Mouse (Mus musculus): ENCODE data around the gene Tbc1d16. TPM values are rescaled to one million over a fixed set of nuclear protein-coding genes. Genes with fewer than 3 reads are reported as not detected.
A peak's percentile ranks its signal among the peaks of the same experiment; 100 is the strongest.

Tbc1d16 gene
- polyA plus RNA-seq, 1 experiment from 2014 or later = 5.9 TPM

- DNase-seq (ENCODE audit: low spot score) = no peak
Observed at GRCm38 (mm10) chr11:119180824-119181582, 47.3 kb downstream of the Tbc1d16 start.

DNA sequence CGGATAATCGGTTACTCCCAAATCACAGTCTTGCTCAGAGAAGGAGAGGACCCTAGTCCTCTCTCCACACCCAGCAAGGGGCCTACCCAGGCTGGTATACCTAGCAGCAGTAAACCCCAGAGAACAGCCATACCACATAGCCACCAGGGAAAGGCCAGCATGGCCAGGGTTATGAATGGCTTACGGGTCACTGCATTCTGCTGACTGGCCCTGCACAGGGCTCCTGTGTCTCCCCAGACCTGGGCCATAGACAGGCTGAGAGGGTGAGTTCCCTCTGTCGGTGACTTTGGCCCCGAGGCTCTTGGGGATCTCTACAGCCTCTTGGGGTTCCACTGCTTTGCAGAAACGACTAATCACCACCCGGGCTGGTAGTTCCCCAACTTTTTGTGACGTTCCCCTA is 50.0 kb downstream of the Tbc1d16 start:
- DNase-seq (ENCODE audit: low spot score) = no peak

DNA sequence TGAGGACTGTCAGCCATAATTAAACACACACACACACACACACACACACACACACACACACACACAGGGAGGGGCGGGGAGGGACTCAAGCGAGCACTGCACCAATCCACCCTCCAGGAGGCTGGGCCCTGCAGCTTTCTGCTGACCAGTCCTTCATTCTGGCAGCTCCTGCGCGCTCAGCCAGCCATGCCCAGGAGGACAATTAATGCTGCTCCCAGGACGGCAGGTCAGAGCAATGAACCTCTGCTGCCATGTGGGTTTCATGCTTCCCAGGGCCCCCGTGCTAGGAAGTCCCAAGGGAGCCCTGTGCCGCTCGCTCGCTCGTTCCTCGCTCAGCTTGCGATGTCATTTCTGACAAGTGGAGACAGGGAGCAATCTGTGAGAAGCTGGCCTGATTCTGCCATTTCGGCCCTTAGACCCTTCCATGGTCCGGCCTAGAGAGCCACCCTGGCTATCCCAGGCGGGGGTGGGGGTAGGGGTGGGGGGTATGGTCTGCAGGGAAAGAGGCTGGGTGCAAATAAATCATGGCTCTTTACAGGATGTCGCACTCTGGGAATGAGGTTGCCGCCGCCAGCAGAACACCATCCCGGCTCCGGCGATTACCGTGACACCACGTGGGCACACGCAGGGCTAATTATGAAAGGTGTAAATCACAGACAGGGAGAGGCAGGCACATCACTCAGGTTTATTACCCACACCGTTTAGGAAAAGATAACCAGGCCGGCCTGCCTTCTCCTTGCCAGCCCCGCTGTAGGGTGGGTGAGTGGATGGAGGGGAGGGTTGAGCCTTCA is 51.7 kb downstream of the Tbc1d16 start:
- no peak for DNase-seq (ENCODE audit: low spot score)

GRCm38 (mm10) chr11:119171588-119171987 is 56.7 kb downstream of the Tbc1d16 start:
- DNase-seq (ENCODE audit: low spot score) = no peak

DNA sequence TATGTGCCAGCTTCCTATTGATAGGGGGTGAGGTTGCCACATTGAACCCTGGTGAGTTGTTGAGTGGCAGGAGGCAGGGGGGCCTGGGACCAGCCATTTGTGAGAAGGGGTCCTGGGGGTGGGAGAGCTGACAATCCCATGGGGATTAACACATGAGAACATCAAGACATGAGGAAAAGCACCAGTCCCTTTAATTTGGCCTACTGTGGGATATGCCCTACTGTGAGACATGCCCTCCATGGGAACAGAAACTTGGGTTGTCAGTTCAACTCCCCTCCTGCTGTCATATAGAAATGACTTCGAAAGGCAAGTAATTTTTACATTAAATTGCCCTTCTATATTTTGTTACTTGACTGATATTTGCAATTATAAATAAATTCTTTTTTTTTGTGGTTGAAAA is 59.4 kb downstream of the Tbc1d16 start:
- no peak for DNase-seq (ENCODE audit: low spot score)

- peak; percentile 81 for DNase-seq (ENCODE audit: low spot score)
Observed at GRCm38 (mm10) chr11:119165995-119166394, 62.3 kb downstream of the Tbc1d16 start.

GRCm38 (mm10) chr11:119164375-119164774 is 63.9 kb downstream of the Tbc1d16 start:
- DNase-seq (ENCODE audit: low spot score) = no peak

DNA sequence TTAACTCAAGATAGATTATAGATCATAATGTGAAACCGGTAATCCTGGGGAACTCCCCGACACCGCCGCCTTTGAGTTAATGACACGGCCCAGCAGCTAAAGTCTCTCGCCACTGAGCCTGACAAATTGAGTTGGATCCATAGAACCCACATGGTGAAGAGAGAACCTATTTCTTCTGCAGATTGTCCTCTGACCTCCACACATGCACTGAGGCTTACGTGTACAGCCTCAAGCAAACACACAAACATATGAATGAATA is 64.6 kb downstream of the Tbc1d16 start:
- DNase-seq (ENCODE audit: low spot score) = no peak

GRCm38 (mm10) chr11:119162959-119163733 is 65.2 kb downstream of the Tbc1d16 start:
- DNase-seq (ENCODE audit: low spot score) = peak; percentile 70

- DNase-seq (ENCODE audit: low spot score) = no peak
Observed at GRCm38 (mm10) chr11:119161665-119162064, 66.6 kb downstream of the Tbc1d16 start.

- no peak for DNase-seq (ENCODE audit: low spot score)
Observed at GRCm38 (mm10) chr11:119160050-119160449, 68.2 kb downstream of the Tbc1d16 start.

DNA sequence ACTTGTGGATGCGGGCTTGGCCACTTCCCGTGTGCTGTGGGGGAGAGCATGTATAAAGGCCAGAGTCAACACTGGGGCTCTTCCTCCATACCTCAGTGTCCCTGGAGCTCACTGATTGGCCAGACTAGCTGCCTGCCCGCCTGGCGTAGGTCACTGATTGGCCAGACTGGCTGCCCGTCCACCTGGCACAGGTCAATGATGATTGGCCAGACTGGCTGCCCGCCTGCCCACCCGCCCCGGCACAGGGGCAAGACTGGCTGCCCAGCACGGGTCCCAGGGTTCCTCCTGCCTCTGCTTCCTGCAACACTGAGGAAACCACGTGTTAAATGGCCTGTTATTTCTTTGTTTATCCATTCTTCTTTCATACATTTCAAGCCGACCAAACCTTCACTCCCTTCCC is 68.8 kb downstream of the Tbc1d16 start:
- no peak for DNase-seq (ENCODE audit: low spot score)

DNA sequence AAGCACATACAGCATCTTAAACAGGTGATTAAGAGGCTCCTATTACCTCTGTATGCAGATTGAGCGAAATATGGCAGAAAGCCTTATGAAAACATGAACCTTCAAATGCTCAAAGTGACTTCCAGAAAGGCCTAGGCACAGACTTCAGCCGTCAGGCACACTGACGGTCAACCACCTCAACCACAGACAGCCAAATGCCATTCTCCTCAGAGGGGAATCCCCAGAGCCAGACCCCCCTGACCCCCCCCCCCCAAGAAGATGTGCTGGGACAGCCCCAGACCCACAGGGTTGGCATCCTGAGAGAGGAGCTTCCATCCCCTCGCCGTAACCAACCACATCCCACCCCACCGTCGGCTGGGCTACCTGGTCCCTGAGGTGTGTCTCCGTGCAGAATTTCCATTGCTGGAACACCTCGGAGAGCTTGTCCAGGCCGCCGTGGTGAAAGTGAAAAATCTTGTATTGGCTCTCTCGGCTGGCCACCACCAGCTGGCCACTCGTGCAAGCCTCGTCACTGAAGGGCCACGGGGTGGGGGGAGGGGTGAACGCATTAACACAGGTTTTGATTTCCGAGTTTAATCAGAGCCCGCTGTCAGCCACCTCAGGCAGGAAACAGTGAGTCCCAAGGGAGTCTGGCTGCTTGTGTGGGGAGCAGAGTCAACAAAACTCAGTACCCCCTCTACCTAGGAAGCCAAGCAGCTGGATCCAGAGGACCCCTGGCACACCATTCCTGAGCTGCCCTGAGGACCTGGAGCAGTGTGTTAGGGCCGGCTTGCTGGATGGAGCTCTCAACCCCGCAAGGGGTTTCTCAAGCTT is 70.7 kb downstream of the Tbc1d16 start:
- no peak for DNase-seq (ENCODE audit: low spot score)

GRCm38 (mm10) chr11:119156481-119157254 is 71.6 kb downstream of the Tbc1d16 start:
- DNase-seq (ENCODE audit: low spot score) = no peak

GRCm38 (mm10) chr11:119155638-119156480 is 72.4 kb downstream of the Tbc1d16 start:
- no peak for DNase-seq (ENCODE audit: low spot score)

DNA sequence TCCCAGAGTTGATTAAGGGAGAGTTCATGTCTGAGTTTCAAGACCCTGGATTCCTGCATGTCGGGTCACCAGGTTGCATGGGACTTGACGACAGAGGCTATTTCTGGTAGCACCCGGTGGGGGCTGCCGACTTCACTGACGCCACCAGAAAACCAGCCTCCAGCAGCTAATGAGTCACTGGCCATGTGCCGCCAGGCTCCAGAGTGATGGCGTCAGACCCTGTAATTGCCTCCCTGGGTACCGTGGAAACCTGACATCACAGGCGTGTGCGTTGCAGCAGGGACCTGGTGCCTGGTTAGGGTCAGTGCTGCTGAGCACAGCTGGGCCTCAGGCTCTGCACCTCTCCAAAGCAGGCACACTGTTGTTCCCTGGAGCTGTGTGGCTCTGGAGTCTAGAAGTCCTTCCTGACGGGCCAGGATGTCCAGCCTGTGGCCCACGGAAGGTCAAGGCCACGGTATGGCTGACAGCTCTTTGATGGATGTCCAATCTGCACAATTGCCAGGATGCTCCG is 75.9 kb downstream of the Tbc1d16 start:
- DNase-seq (ENCODE audit: low spot score) = no peak

DNA sequence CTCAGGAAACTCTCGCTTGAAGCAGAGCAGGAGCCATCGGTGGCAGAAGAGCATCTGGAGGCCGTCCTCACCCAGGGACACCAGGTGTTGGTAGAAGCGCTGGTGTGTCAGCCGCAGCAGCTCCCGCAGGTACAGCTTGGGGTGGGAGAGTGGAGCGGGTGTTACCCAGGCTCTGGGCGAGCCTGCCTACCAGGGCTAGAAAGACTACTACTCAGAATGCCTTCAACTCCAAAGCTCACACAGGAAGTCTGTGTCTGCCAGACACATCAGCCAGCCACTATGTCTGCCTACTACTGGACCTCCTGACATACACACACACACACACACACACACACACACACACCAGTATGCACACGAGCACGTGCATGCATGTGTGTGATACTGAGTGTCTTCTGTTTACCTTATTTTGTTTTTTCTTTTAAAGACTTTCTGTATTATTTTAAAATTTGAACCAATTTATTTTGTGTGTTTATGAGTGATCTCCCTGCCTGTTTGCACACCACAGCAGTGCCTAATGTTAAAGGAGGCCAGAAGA is 77.2 kb downstream of the Tbc1d16 start:
- peak; percentile 41 for DNase-seq (ENCODE audit: low spot score)

DNA sequence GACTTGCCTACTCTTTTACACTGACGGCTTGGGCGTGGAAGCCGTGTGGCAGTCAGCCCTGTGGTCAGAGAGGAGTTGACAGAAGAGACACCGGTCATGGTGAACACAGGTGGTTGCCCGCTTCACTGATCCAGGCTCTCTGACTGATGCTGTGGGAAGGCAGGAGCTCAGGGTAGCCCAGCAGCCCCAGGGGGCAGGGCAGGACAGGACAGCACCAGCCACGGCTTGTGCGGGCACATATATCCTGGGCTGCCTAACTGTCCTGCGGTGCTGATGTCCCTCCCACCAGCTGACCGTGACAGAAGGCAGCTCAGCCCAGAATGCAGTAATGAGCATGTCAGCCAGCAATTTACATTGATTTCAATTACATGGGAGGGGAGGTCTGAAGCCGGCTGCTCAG is 77.9 kb downstream of the Tbc1d16 start:
- DNase-seq (ENCODE audit: low spot score) = no peak

DNA sequence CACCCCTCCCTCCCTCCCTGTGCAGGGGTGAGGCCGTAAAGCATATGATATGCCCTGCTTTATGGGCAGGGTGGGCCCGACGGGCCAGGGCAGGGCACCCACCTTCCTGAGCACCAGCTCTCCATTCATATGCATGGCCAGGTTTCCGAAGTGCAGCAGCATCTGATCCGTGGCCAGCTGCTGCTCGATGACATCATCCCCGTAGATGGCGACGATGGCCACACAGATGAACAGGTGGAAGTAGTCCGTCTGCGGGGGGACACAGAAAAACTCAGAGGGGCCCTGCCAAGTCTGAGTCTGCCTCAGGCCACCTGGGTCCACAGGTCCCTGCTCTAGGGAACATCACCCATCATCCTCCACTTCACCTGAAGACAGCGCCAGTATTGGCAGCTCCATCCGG is 79.5 kb downstream of the Tbc1d16 start:
- DNase-seq (ENCODE audit: low spot score) = no peak
